Mouse (Mus musculus): ENCODE measurements around the gene Gm5127. TPM values are rescaled to one million over a fixed set of nuclear protein-coding genes. Genes with fewer than 3 reads are reported as not detected.
A peak's percentile ranks its signal among the peaks of the same experiment; 100 is the strongest.

The Gm5127 gene
- polyA plus RNA-seq (2015; fragmentation: Nextera tagmentation; extraction: Ambion mirVana): 0.15 TPM in 1 of 2 replicates, not detected in the other

- no peaks in the 10 kb centered on the region for H3K9me3 ChIP-seq (ENCODE audit: control insufficient read depth, low read length)
- H3K36me3 ChIP-seq (ENCODE audit: control insufficient read depth, insufficient read depth, low read length): no peaks in the 10 kb centered on the region
- no peak within 1 kb of the TSS for H3K4me2 ChIP-seq (ENCODE audit: low read depth, low read length)
- no peak within 1 kb of the TSS for H3K9ac ChIP-seq (ENCODE audit: low read length)
- no peaks in the 10 kb centered on the region for H3K4me1 ChIP-seq (replicated peaks; ENCODE audit: control insufficient read depth, insufficient read depth, low read length)
- WGBS: 31% methylated on average over 3 of the region's 3 CpGs
- H3K4me3 ChIP-seq (ENCODE audit: low read length): no peak within 1 kb of the TSS
- no peak within 1 kb of the TSS for H3K27ac ChIP-seq (ENCODE audit: low read length)
- ATAC-seq (ENCODE audit: low read depth): no peak
- H3K27me3 ChIP-seq (ENCODE audit: control insufficient read depth, insufficient read depth, low read depth, low read length): no peaks in the 10 kb centered on the region; the same call in 1 of the 2 replicates
Observed at GRCm38 (mm10) chrX:106582886-106583285, at the start of gene Gm5127. Gm5127 (plus strand) TSS chrX:106583186.

GRCm38 (mm10) chrX:106536359-106536758 lies 46.6 kb upstream of the Gm5127 start:
- no peak overlapping the region for H3K9ac ChIP-seq (ENCODE audit: low read length)
- no peak overlapping the region for H3K4me3 ChIP-seq (ENCODE audit: low read length)
- no peaks in the 10 kb centered on the region for H3K27me3 ChIP-seq (ENCODE audit: control insufficient read depth, insufficient read depth, low read depth, low read length)
- H3K4me1 ChIP-seq (replicated peaks; ENCODE audit: control insufficient read depth, insufficient read depth, low read length): no peaks in the 10 kb centered on the region
- H3K36me3 ChIP-seq (ENCODE audit: control insufficient read depth, insufficient read depth, low read length): no peaks in the 10 kb centered on the region
- no peaks in the 10 kb centered on the region for H3K9me3 ChIP-seq (ENCODE audit: control insufficient read depth, low read length)
- 25% methylated on average over 3 of the region's 3 CpGs for WGBS
- no peak overlapping the region for H3K4me2 ChIP-seq (ENCODE audit: low read depth, low read length)
- H3K27ac ChIP-seq (ENCODE audit: low read length): no peak overlapping the region
- no peak for ATAC-seq (ENCODE audit: low read depth)

GRCm38 (mm10) chrX:106555457-106555856 lies 27.5 kb upstream of the Gm5127 start:
- no peaks in the 10 kb centered on the region for H3K36me3 ChIP-seq (ENCODE audit: control insufficient read depth, insufficient read depth, low read length)

GRCm38 (mm10) chrX:106578966-106579365 lies 4.0 kb upstream of the Gm5127 start:
- H3K36me3 ChIP-seq (ENCODE audit: control insufficient read depth, insufficient read depth, low read length): no peaks in the 10 kb centered on the region
- H3K4me1 ChIP-seq (replicated peaks; ENCODE audit: control insufficient read depth, insufficient read depth, low read length): no peaks in the 10 kb centered on the region
- no peak overlapping the region for H3K27ac ChIP-seq (ENCODE audit: low read length)
- no peaks in the 10 kb centered on the region for H3K9me3 ChIP-seq (ENCODE audit: control insufficient read depth, low read length)
- H3K9ac ChIP-seq (ENCODE audit: low read length): no peak overlapping the region
- WGBS: 57% methylated on average over 3 of the region's 3 CpGs
- no peaks in the 10 kb centered on the region; the same call in 1 of the 2 replicates for H3K27me3 ChIP-seq (ENCODE audit: control insufficient read depth, insufficient read depth, low read depth, low read length)
- ATAC-seq (ENCODE audit: low read depth): no peak
- H3K4me2 ChIP-seq (ENCODE audit: low read depth, low read length): no peak overlapping the region
- H3K4me3 ChIP-seq (ENCODE audit: low read length): no peak overlapping the region

More at GRCm38 (mm10) chrX:106555457-106555856, 27.5 kb upstream of the Gm5127 start:
- no peaks in the 10 kb centered on the region for H3K4me1 ChIP-seq (replicated peaks; ENCODE audit: control insufficient read depth, insufficient read depth, low read length)
- H3K4me3 ChIP-seq (ENCODE audit: low read length): no peak overlapping the region
- no peaks in the 10 kb centered on the region for H3K9me3 ChIP-seq (ENCODE audit: control insufficient read depth, low read length)
- H3K4me2 ChIP-seq (ENCODE audit: low read depth, low read length): no peak overlapping the region
- ATAC-seq (ENCODE audit: low read depth): no peak
- 55% methylated on average over 2 of the region's 2 CpGs for WGBS
- no peak overlapping the region for H3K27ac ChIP-seq (ENCODE audit: low read length)
- H3K27me3 ChIP-seq (ENCODE audit: control insufficient read depth, insufficient read depth, low read depth, low read length): no peaks in the 10 kb centered on the region
- H3K9ac ChIP-seq (ENCODE audit: low read length): no peak overlapping the region

- Histone ChIP-seq H3K4me3 (ENCODE audit: low read length) (no peak overlapping the region), H3K4me2 (ENCODE audit: low read depth, low read length) (no peak overlapping the region), H3K27me3 (ENCODE audit: control insufficient read depth, insufficient read depth, low read depth, low read length) (no peaks in the 10 kb centered on the region; the same call in 1 of the 2 replicates), H3K4me1 (replicated peaks; ENCODE audit: control insufficient read depth, insufficient read depth, low read length) (no peaks in the 10 kb centered on the region), H3K9ac (ENCODE audit: low read length) (no peak overlapping the region), H3K9me3 (ENCODE audit: control insufficient read depth, low read length) (no peaks in the 10 kb centered on the region), H3K27ac (ENCODE audit: low read length) (no peak overlapping the region), H3K36me3 (ENCODE audit: control insufficient read depth, insufficient read depth, low read length) (no peaks in the 10 kb centered on the region)
- ATAC-seq (ENCODE audit: low read depth): no peak
Observed at GRCm38 (mm10) chrX:106580410-106580809, 2.6 kb upstream of the Gm5127 start.

- Histone ChIP-seq H3K36me3 (ENCODE audit: control insufficient read depth, insufficient read depth, low read length) (no peaks in the 10 kb centered on the region), H3K4me1 (replicated peaks; ENCODE audit: control insufficient read depth, insufficient read depth, low read length) (no peaks in the 10 kb centered on the region), H3K4me2 (ENCODE audit: low read depth, low read length) (no peak overlapping the region), H3K9me3 (ENCODE audit: control insufficient read depth, low read length) (no peaks in the 10 kb centered on the region), H3K4me3 (ENCODE audit: low read length) (no peak overlapping the region), H3K27me3 (ENCODE audit: control insufficient read depth, insufficient read depth, low read depth, low read length) (no peaks in the 10 kb centered on the region; the same call in 1 of the 2 replicates), H3K9ac (ENCODE audit: low read length) (no peak overlapping the region), H3K27ac (ENCODE audit: low read length) (no peak overlapping the region)
- no peak for ATAC-seq (ENCODE audit: low read depth)
- 40% methylated on average over 2 of the region's 2 CpGs for WGBS
Observed at GRCm38 (mm10) chrX:106582197-106582596, 789 bp upstream of the Gm5127 start.

GRCm38 (mm10) chrX:106593914-106594313 lies 10.9 kb downstream of the Gm5127 start:
- no peaks in the 10 kb centered on the region for H3K36me3 ChIP-seq (ENCODE audit: control insufficient read depth, insufficient read depth, low read length)
- ATAC-seq (ENCODE audit: low read depth): no peak

GRCm38 (mm10) chrX:106595904-106596303 lies 12.9 kb downstream of the Gm5127 start:
- H3K27ac ChIP-seq (ENCODE audit: low read length): no peak overlapping the region
- H3K9me3 ChIP-seq (ENCODE audit: control insufficient read depth, low read length): no peaks in the 10 kb centered on the region
- no peaks in the 10 kb centered on the region for H3K4me1 ChIP-seq (replicated peaks; ENCODE audit: control insufficient read depth, insufficient read depth, low read length)
- H3K27me3 ChIP-seq (ENCODE audit: control insufficient read depth, insufficient read depth, low read depth, low read length): no peaks in the 10 kb centered on the region
- no peak overlapping the region for H3K4me2 ChIP-seq (ENCODE audit: low read depth, low read length)
- ATAC-seq (ENCODE audit: low read depth): no peak
- H3K9ac ChIP-seq (ENCODE audit: low read length): no peak overlapping the region
- no peaks in the 10 kb centered on the region for H3K36me3 ChIP-seq (ENCODE audit: control insufficient read depth, insufficient read depth, low read length)
- 65% methylated on average over 1 of the region's 1 CpGs for WGBS
- H3K4me3 ChIP-seq (ENCODE audit: low read length): no peak overlapping the region

More at GRCm38 (mm10) chrX:106593914-106594313, 10.9 kb downstream of the Gm5127 start:
- Histone ChIP-seq H3K9ac (ENCODE audit: low read length) (no peak overlapping the region), H3K4me3 (ENCODE audit: low read length) (no peak overlapping the region), H3K27me3 (ENCODE audit: control insufficient read depth, insufficient read depth, low read depth, low read length) (peaks cover 2% of the 10 kb centered on the region; the same call in 1 of the 2 replicates), H3K4me1 (replicated peaks; ENCODE audit: control insufficient read depth, insufficient read depth, low read length) (no peaks in the 10 kb centered on the region), H3K4me2 (ENCODE audit: low read depth, low read length) (no peak overlapping the region), H3K27ac (ENCODE audit: low read length) (no peak overlapping the region), H3K9me3 (ENCODE audit: control insufficient read depth, low read length) (no peaks in the 10 kb centered on the region)

- no peaks in the 10 kb centered on the region; the same call in none of the 2 replicates for H3K27me3 ChIP-seq (ENCODE audit: control insufficient read depth, insufficient read depth, low read depth, low read length)
- ATAC-seq (ENCODE audit: low read depth): no peak
- no peaks in the 10 kb centered on the region for H3K4me1 ChIP-seq (replicated peaks; ENCODE audit: control insufficient read depth, insufficient read depth, low read length)
- peak overlapping the region; percentile 20; the same call in 1 of the 2 replicates for H3K9ac ChIP-seq (ENCODE audit: low read length)
- peak overlapping the region; percentile 28 for H3K4me2 ChIP-seq (ENCODE audit: low read depth, low read length)
- no peaks in the 10 kb centered on the region for H3K9me3 ChIP-seq (ENCODE audit: control insufficient read depth, low read length)
- WGBS: 20% methylated on average over 9 of the region's 9 CpGs
- no peaks in the 10 kb centered on the region for H3K36me3 ChIP-seq (ENCODE audit: control insufficient read depth, insufficient read depth, low read length)
- H3K27ac ChIP-seq (ENCODE audit: low read length): no peak overlapping the region
- H3K4me3 ChIP-seq (ENCODE audit: low read length): peak overlapping the region; percentile 12
Observed at GRCm38 (mm10) chrX:106602574-106603258, 19.7 kb downstream of the Gm5127 start.

All from lung, embryonic 16.5 days (tissue).